Mouse (Mus musculus): ENCODE measurements around the gene Thnsl1. TPM values are rescaled to one million over a fixed set of nuclear protein-coding genes. Genes with fewer than 3 reads are reported as not detected.

Gene Thnsl1
- polyA plus RNA-seq, 1 experiment, result 27.7 TPM

GRCm38 (mm10) chr2:21205831-21206159 lies 271 bp downstream of the Thnsl1 start:
- TF ChIP-seq CTCF (IDR thresholded peaks at IDR 0.05; ENCODE audit: low read depth, low read length), result no peak
- TF ChIP-seq POLR2A (IDR thresholded peaks at IDR 0.05; ENCODE audit: insufficient read depth, low read length), result no peak
- no peak for TF ChIP-seq EP300 (IDR thresholded peaks at IDR 0.05; ENCODE audit: insufficient read depth, low read depth, low read length)
- H3K27ac ChIP-seq (ENCODE audit: insufficient read depth, low read length), result no peak overlapping the region
- peaks cover 2% of the 10 kb centered on the region; the same call in 1 of the 2 replicates for H3K27me3 ChIP-seq (ENCODE audit: control insufficient read depth, insufficient read depth, low read length, poor library complexity, severe bottlenecking)
- H3K4me1 ChIP-seq (ENCODE audit: control insufficient read depth, insufficient read depth, low read length), result no peaks in the 10 kb centered on the region
- H3K9ac ChIP-seq (ENCODE audit: low read depth, poor library complexity, severe bottlenecking), result peak overlapping the region; percentile 61
- H3K9me3 ChIP-seq (replicated peaks; ENCODE audit: control insufficient read depth, insufficient read depth, low read length, poor library complexity, severe bottlenecking), result no peaks in the 10 kb centered on the region
- H3K4me3 ChIP-seq (ENCODE audit: low read depth, low read length), result peak overlapping the region; percentile 75
- H3K36me3 ChIP-seq (ENCODE audit: control insufficient read depth, insufficient read depth, low read length, poor library complexity, severe bottlenecking), result no peaks in the 10 kb centered on the region; the same call in 1 of the 2 replicates

GRCm38 (mm10) chr2:21206278-21206677 lies 754 bp downstream of the Thnsl1 start:
- Histone ChIP-seq H3K4me3 (ENCODE audit: low read depth, low read length) (peak overlapping the region; percentile 75), H3K9ac (ENCODE audit: low read depth, poor library complexity, severe bottlenecking) (peak overlapping the region; percentile 61), H3K9me3 (replicated peaks; ENCODE audit: control insufficient read depth, insufficient read depth, low read length, poor library complexity, severe bottlenecking) (no peaks in the 10 kb centered on the region), H3K27ac (ENCODE audit: insufficient read depth, low read length) (no peak overlapping the region), H3K27me3 (ENCODE audit: control insufficient read depth, insufficient read depth, low read length, poor library complexity, severe bottlenecking) (peaks cover 2% of the 10 kb centered on the region; the same call in 1 of the 2 replicates), H3K36me3 (ENCODE audit: control insufficient read depth, insufficient read depth, low read length, poor library complexity, severe bottlenecking) (peaks cover under 1% of the 10 kb centered on the region; the same call in 1 of the 2 replicates), H3K4me1 (ENCODE audit: control insufficient read depth, insufficient read depth, low read length) (no peaks in the 10 kb centered on the region)
- TF ChIP-seq EP300 (IDR thresholded peaks at IDR 0.05; ENCODE audit: insufficient read depth, low read depth, low read length) (no peak), POLR2A (IDR thresholded peaks at IDR 0.05; ENCODE audit: insufficient read depth, low read length) (no peak), CTCF (IDR thresholded peaks at IDR 0.05; ENCODE audit: low read depth, low read length) (no peak)

GRCm38 (mm10) chr2:21211361-21211760 lies 5.8 kb downstream of the Thnsl1 start:
- H3K4me1 ChIP-seq (ENCODE audit: control insufficient read depth, insufficient read depth, low read length), result no peaks in the 10 kb centered on the region
- H3K27me3 ChIP-seq (ENCODE audit: control insufficient read depth, insufficient read depth, low read length, poor library complexity, severe bottlenecking), result no peaks in the 10 kb centered on the region
- H3K27ac ChIP-seq (ENCODE audit: insufficient read depth, low read length), result no peak overlapping the region
- H3K4me3 ChIP-seq (ENCODE audit: low read depth, low read length), result no peak overlapping the region
- H3K36me3 ChIP-seq (ENCODE audit: control insufficient read depth, insufficient read depth, low read length, poor library complexity, severe bottlenecking), result peaks cover 2% of the 10 kb centered on the region; the same call in 1 of the 2 replicates
- no peak for TF ChIP-seq EP300 (IDR thresholded peaks at IDR 0.05; ENCODE audit: insufficient read depth, low read depth, low read length)
- TF ChIP-seq POLR2A (IDR thresholded peaks at IDR 0.05; ENCODE audit: insufficient read depth, low read length), result no peak
- no peak for TF ChIP-seq CTCF (IDR thresholded peaks at IDR 0.05; ENCODE audit: low read depth, low read length)
- H3K9ac ChIP-seq (ENCODE audit: low read depth, poor library complexity, severe bottlenecking), result no peak overlapping the region
- no peaks in the 10 kb centered on the region for H3K9me3 ChIP-seq (replicated peaks; ENCODE audit: control insufficient read depth, insufficient read depth, low read length, poor library complexity, severe bottlenecking)

- H3K36me3 ChIP-seq (ENCODE audit: control insufficient read depth, insufficient read depth, low read length, poor library complexity, severe bottlenecking), result peaks cover 2% of the 10 kb centered on the region; the same call in 1 of the 2 replicates
- no peaks in the 10 kb centered on the region for H3K27me3 ChIP-seq (ENCODE audit: control insufficient read depth, insufficient read depth, low read length, poor library complexity, severe bottlenecking)
- TF ChIP-seq POLR2A (IDR thresholded peaks at IDR 0.05; ENCODE audit: insufficient read depth, low read length), result no peak
- TF ChIP-seq CTCF (IDR thresholded peaks at IDR 0.05; ENCODE audit: low read depth, low read length), result no peak
- no peak for TF ChIP-seq EP300 (IDR thresholded peaks at IDR 0.05; ENCODE audit: insufficient read depth, low read depth, low read length)
- no peak overlapping the region for H3K27ac ChIP-seq (ENCODE audit: insufficient read depth, low read length)
- H3K9me3 ChIP-seq (replicated peaks; ENCODE audit: control insufficient read depth, insufficient read depth, low read length, poor library complexity, severe bottlenecking), result no peaks in the 10 kb centered on the region
- no peaks in the 10 kb centered on the region for H3K4me1 ChIP-seq (ENCODE audit: control insufficient read depth, insufficient read depth, low read length)
- H3K9ac ChIP-seq (ENCODE audit: low read depth, poor library complexity, severe bottlenecking), result no peak overlapping the region
- no peak overlapping the region for H3K4me3 ChIP-seq (ENCODE audit: low read depth, low read length)
These were observed 8.8 kb downstream of the Thnsl1 start for GRCm38 (mm10) chr2:21214322-21214721.

- no peak for TF ChIP-seq CTCF (IDR thresholded peaks at IDR 0.05; ENCODE audit: low read depth, low read length)
- no peak for TF ChIP-seq POLR2A (IDR thresholded peaks at IDR 0.05; ENCODE audit: insufficient read depth, low read length)
- no peak for TF ChIP-seq EP300 (IDR thresholded peaks at IDR 0.05; ENCODE audit: insufficient read depth, low read depth, low read length)
- Histone ChIP-seq H3K27ac (ENCODE audit: insufficient read depth, low read length) (no peak overlapping the region), H3K27me3 (ENCODE audit: control insufficient read depth, insufficient read depth, low read length, poor library complexity, severe bottlenecking) (no peaks in the 10 kb centered on the region)
These were observed 9.8 kb downstream of the Thnsl1 start for GRCm38 (mm10) chr2:21215284-21215683.

GRCm38 (mm10) chr2:21222453-21223384 lies 17.2 kb downstream of the Thnsl1 start:
- no peak for TF ChIP-seq CTCF (IDR thresholded peaks at IDR 0.05; ENCODE audit: low read depth, low read length)
- TF ChIP-seq EP300 (IDR thresholded peaks at IDR 0.05; ENCODE audit: insufficient read depth, low read depth, low read length), result no peak
- no peak for TF ChIP-seq POLR2A (IDR thresholded peaks at IDR 0.05; ENCODE audit: insufficient read depth, low read length)

More at GRCm38 (mm10) chr2:21215284-21215683, 9.8 kb downstream of the Thnsl1 start:
- H3K9me3 ChIP-seq (replicated peaks; ENCODE audit: control insufficient read depth, insufficient read depth, low read length, poor library complexity, severe bottlenecking), result no peaks in the 10 kb centered on the region
- H3K4me3 ChIP-seq (ENCODE audit: low read depth, low read length), result no peak overlapping the region
- no peaks in the 10 kb centered on the region for H3K4me1 ChIP-seq (ENCODE audit: control insufficient read depth, insufficient read depth, low read length)
- no peak overlapping the region for H3K9ac ChIP-seq (ENCODE audit: low read depth, poor library complexity, severe bottlenecking)
- H3K36me3 ChIP-seq (ENCODE audit: control insufficient read depth, insufficient read depth, low read length, poor library complexity, severe bottlenecking), result peaks cover 2% of the 10 kb centered on the region; the same call in 1 of the 2 replicates

More at GRCm38 (mm10) chr2:21222453-21223384, 17.2 kb downstream of the Thnsl1 start:
- Histone ChIP-seq H3K27ac (ENCODE audit: insufficient read depth, low read length) (no peak overlapping the region), H3K4me1 (ENCODE audit: control insufficient read depth, insufficient read depth, low read length) (no peaks in the 10 kb centered on the region), H3K4me3 (ENCODE audit: low read depth, low read length) (no peak overlapping the region), H3K36me3 (ENCODE audit: control insufficient read depth, insufficient read depth, low read length, poor library complexity, severe bottlenecking) (no peaks in the 10 kb centered on the region), H3K9ac (ENCODE audit: low read depth, poor library complexity, severe bottlenecking) (no peak overlapping the region), H3K9me3 (replicated peaks; ENCODE audit: control insufficient read depth, insufficient read depth, low read length, poor library complexity, severe bottlenecking) (peaks cover 7% of the 10 kb centered on the region), H3K27me3 (ENCODE audit: control insufficient read depth, insufficient read depth, low read length, poor library complexity, severe bottlenecking) (no peaks in the 10 kb centered on the region)
